Mouse (Mus musculus): ENCODE data around the gene Sox6. TPM values are rescaled to one million over a fixed set of nuclear protein-coding genes. Genes with fewer than 3 reads are reported as not detected.
"Not testable (repeated sequence)": the region's sequence is repeated elsewhere in the genome, so short reads cannot be mapped to it uniquely, and the experiment has no call there.

Gene Sox6
- polyA plus RNA-seq (2012; ENCODE audit: insufficient read depth, insufficient read length, missing spikeins): not detected in 2 replicates

- Histone ChIP-seq H3K27ac (ENCODE audit: insufficient read depth, low read depth, low read length) (no peak within 1 kb of the TSS), H3K4me1 (ENCODE audit: control insufficient read depth, insufficient read depth, low read length) (peaks cover 5% of the 10 kb centered on the region; the same call in 1 of the 2 replicates), H3K4me3 (ENCODE audit: insufficient read depth, low read length) (peak within 1 kb of the TSS; percentile 60)
- TF ChIP-seq POLR2A (IDR thresholded peaks at IDR 0.05; ENCODE audit: borderline replicate concordance, low read depth, low read length) (no peak), CTCF (IDR thresholded peaks at IDR 0.05; ENCODE audit: low read depth, low read length) (no peak)
Measured at GRCm38 (mm10) chr7:116038511-116038910, at the start of gene Sox6. Gene Sox6 (minus strand): TSS chr7:116038796.

GRCm38 (mm10) chr7:116084366-116084765 is 45.8 kb upstream of the Sox6 start, which contains the start of gene Gm4353:
Gene Gm4353 (minus strand): TSS chr7:116084635.
- H3K4me3 ChIP-seq (ENCODE audit: insufficient read depth, low read length); H3K27ac ChIP-seq (ENCODE audit: insufficient read depth, low read depth, low read length); H3K4me1 ChIP-seq (ENCODE audit: control insufficient read depth, insufficient read depth, low read length): not testable (repeated sequence)

GRCm38 (mm10) chr7:116060739-116061138 is 22.1 kb upstream of the Sox6 start:
- Histone ChIP-seq H3K27ac (ENCODE audit: insufficient read depth, low read depth, low read length) (no peak overlapping the region), H3K4me1 (ENCODE audit: control insufficient read depth, insufficient read depth, low read length) (no peaks in the 10 kb centered on the region), H3K4me3 (ENCODE audit: insufficient read depth, low read length) (no peak overlapping the region)
- no peak for TF ChIP-seq CTCF (IDR thresholded peaks at IDR 0.05; ENCODE audit: low read depth, low read length)
- no peak for TF ChIP-seq POLR2A (IDR thresholded peaks at IDR 0.05; ENCODE audit: borderline replicate concordance, low read depth, low read length)

- Histone ChIP-seq H3K27ac (ENCODE audit: insufficient read depth, low read depth, low read length) (no peak overlapping the region), H3K4me3 (ENCODE audit: insufficient read depth, low read length) (no peak overlapping the region), H3K4me1 (ENCODE audit: control insufficient read depth, insufficient read depth, low read length) (peaks cover 5% of the 10 kb centered on the region; the same call in 1 of the 2 replicates)
- TF ChIP-seq CTCF (IDR thresholded peaks at IDR 0.05; ENCODE audit: low read depth, low read length) (no peak), POLR2A (IDR thresholded peaks at IDR 0.05; ENCODE audit: borderline replicate concordance, low read depth, low read length) (no peak)
Measured at GRCm38 (mm10) chr7:116040470-116041019, 1.9 kb upstream of the Sox6 start.

- peak overlapping the region; percentile 60 for H3K4me3 ChIP-seq (ENCODE audit: insufficient read depth, low read length)
- TF ChIP-seq POLR2A (IDR thresholded peaks at IDR 0.05; ENCODE audit: borderline replicate concordance, low read depth, low read length) (no peak), CTCF (IDR thresholded peaks at IDR 0.05; ENCODE audit: low read depth, low read length) (peak; percentile 48)
- no peak overlapping the region for H3K27ac ChIP-seq (ENCODE audit: insufficient read depth, low read depth, low read length)
- peaks cover 5% of the 10 kb centered on the region; the same call in 1 of the 2 replicates for H3K4me1 ChIP-seq (ENCODE audit: control insufficient read depth, insufficient read depth, low read length)
Measured at GRCm38 (mm10) chr7:116039538-116040466, 1.2 kb upstream of the Sox6 start.

- Histone ChIP-seq H3K27ac (ENCODE audit: insufficient read depth, low read depth, low read length) (no peak within 1 kb of the TSS), H3K4me1 (ENCODE audit: control insufficient read depth, insufficient read depth, low read length) (peaks cover 5% of the 10 kb centered on the region; the same call in 1 of the 2 replicates), H3K4me3 (ENCODE audit: insufficient read depth, low read length) (peak within 1 kb of the TSS; percentile 60)
- no peak for TF ChIP-seq POLR2A (IDR thresholded peaks at IDR 0.05; ENCODE audit: borderline replicate concordance, low read depth, low read length)
- no peak for TF ChIP-seq CTCF (IDR thresholded peaks at IDR 0.05; ENCODE audit: low read depth, low read length)
Measured at GRCm38 (mm10) chr7:116039196-116039537, 571 bp upstream of the Sox6 start, which contains the start of gene 1110004F10Rik. Gene 1110004F10Rik (plus strand): TSS chr7:116039397.

GRCm38 (mm10) chr7:116038024-116038423 is 572 bp downstream of the Sox6 start:
- Histone ChIP-seq H3K4me1 (ENCODE audit: control insufficient read depth, insufficient read depth, low read length) (peaks cover 5% of the 10 kb centered on the region; the same call in 1 of the 2 replicates), H3K4me3 (ENCODE audit: insufficient read depth, low read length) (no peak overlapping the region), H3K27ac (ENCODE audit: insufficient read depth, low read depth, low read length) (no peak overlapping the region)
- TF ChIP-seq CTCF (IDR thresholded peaks at IDR 0.05; ENCODE audit: low read depth, low read length): no peak
- no peak for TF ChIP-seq POLR2A (IDR thresholded peaks at IDR 0.05; ENCODE audit: borderline replicate concordance, low read depth, low read length)

GRCm38 (mm10) chr7:116036591-116037555 is 1.7 kb downstream of the Sox6 start:
- no peak overlapping the region for H3K4me3 ChIP-seq (ENCODE audit: insufficient read depth, low read length)
- no peak overlapping the region for H3K27ac ChIP-seq (ENCODE audit: insufficient read depth, low read depth, low read length)
- TF ChIP-seq CTCF (IDR thresholded peaks at IDR 0.05; ENCODE audit: low read depth, low read length) (no peak), POLR2A (IDR thresholded peaks at IDR 0.05; ENCODE audit: borderline replicate concordance, low read depth, low read length) (no peak)
- peaks cover 5% of the 10 kb centered on the region; the same call in 1 of the 2 replicates for H3K4me1 ChIP-seq (ENCODE audit: control insufficient read depth, insufficient read depth, low read length)

GRCm38 (mm10) chr7:116035504-116035903 is 3.1 kb downstream of the Sox6 start:
- Histone ChIP-seq H3K4me1 (ENCODE audit: control insufficient read depth, insufficient read depth, low read length) (peaks cover 5% of the 10 kb centered on the region; the same call in 1 of the 2 replicates), H3K4me3 (ENCODE audit: insufficient read depth, low read length) (no peak overlapping the region), H3K27ac (ENCODE audit: insufficient read depth, low read depth, low read length) (no peak overlapping the region)
- TF ChIP-seq POLR2A (IDR thresholded peaks at IDR 0.05; ENCODE audit: borderline replicate concordance, low read depth, low read length): no peak
- TF ChIP-seq CTCF (IDR thresholded peaks at IDR 0.05; ENCODE audit: low read depth, low read length): no peak
